Mouse (Mus musculus): ENCODE results near the gene Krtap16-3.

Krtap16-3 gene

GRCm38 (mm10) chr16:88962773-88963172 lies at the start of gene Krtap16-3:
TSS of gene Krtap16-3 (minus strand) at chr16:88962873.
- H3K27me3 ChIP-seq (ENCODE audit: control insufficient read depth, insufficient read depth, low read length, poor library complexity, severe bottlenecking), result no peaks in the 10 kb centered on the region
- DNase-seq (ENCODE audit: low read depth, low spot score), result no peak
- no peaks in the 10 kb centered on the region for H3K36me3 ChIP-seq (ENCODE audit: control insufficient read depth, insufficient read depth, low read length, poor library complexity, severe bottlenecking)

- no peak for DNase-seq (ENCODE audit: low read depth, low spot score)
- H3K27me3 ChIP-seq (ENCODE audit: control insufficient read depth, insufficient read depth, low read length, poor library complexity, severe bottlenecking), result no peaks in the 10 kb centered on the region
Measured at GRCm38 (mm10) chr16:89010659-89011058, 48.0 kb upstream of the Krtap16-3 start, which contains the start of gene Krtap22-2. TSS of gene Krtap22-2 (minus strand) at chr16:89010759.

GRCm38 (mm10) chr16:88941106-88941505 lies 21.6 kb downstream of the Krtap16-3 start:
- no peak for DNase-seq (ENCODE audit: low read depth, low spot score)
- H3K36me3 ChIP-seq (ENCODE audit: control insufficient read depth, insufficient read depth, low read length, poor library complexity, severe bottlenecking), result no peaks in the 10 kb centered on the region
- H3K27me3 ChIP-seq (ENCODE audit: control insufficient read depth, insufficient read depth, low read length, poor library complexity, severe bottlenecking), result no peaks in the 10 kb centered on the region

More at GRCm38 (mm10) chr16:89010659-89011058, 48.0 kb upstream of the Krtap16-3 start, which contains the start of gene Krtap22-2:
- H3K36me3 ChIP-seq (ENCODE audit: control insufficient read depth, insufficient read depth, low read length, poor library complexity, severe bottlenecking), result no peaks in the 10 kb centered on the region

- Histone ChIP-seq H3K36me3 (ENCODE audit: control insufficient read depth, insufficient read depth, low read length, poor library complexity, severe bottlenecking) (no peaks in the 10 kb centered on the region), H3K27me3 (ENCODE audit: control insufficient read depth, insufficient read depth, low read length, poor library complexity, severe bottlenecking) (no peaks in the 10 kb centered on the region)
- peak; percentile 1 for DNase-seq (ENCODE audit: low read depth, low spot score)
Measured at GRCm38 (mm10) chr16:88938252-88938651, 24.4 kb downstream of the Krtap16-3 start.

- no peak for DNase-seq (ENCODE audit: low read depth, low spot score)
- H3K36me3 ChIP-seq (ENCODE audit: control insufficient read depth, insufficient read depth, low read length, poor library complexity, severe bottlenecking), result no peaks in the 10 kb centered on the region
- H3K27me3 ChIP-seq (ENCODE audit: control insufficient read depth, insufficient read depth, low read length, poor library complexity, severe bottlenecking), result no peaks in the 10 kb centered on the region
Measured at GRCm38 (mm10) chr16:88932165-88932564, 30.5 kb downstream of the Krtap16-3 start, which contains the start of gene Krtap19-9b. TSS of gene Krtap19-9b (minus strand) at chr16:88932265.
